Mouse (Mus musculus) thymus, adult 2 months (tissue): Measurements from ENCODE around the gene Cyp2w1.

Experiments
- CTCF ChIP-seq: fragments of 200-500 bp; IDR thresholded peaks from 2 replicates; pipeline ENCODE4 v1.5.1; 2012; ENCODE audit warnings: mild to moderate bottlenecking, control low read depth, low read length, moderate library complexity, borderline replicate concordance; ENCODE audit not compliant: control insufficient read depth, poor library complexity, insufficient read depth; ENCODE audit errors: extremely low read depth
- POLR2A ChIP-seq: fragments of 200-500 bp; IDR thresholded peaks from 2 replicates; pipeline ENCODE4 v1.6.1; 2012; ENCODE audit warnings: mild to moderate bottlenecking, low read length, control low read depth, moderate library complexity; ENCODE audit not compliant: control insufficient read depth, poor library complexity, insufficient read depth; ENCODE audit errors: extremely low read depth

GRCm38 (mm10) chr5:139321331-139321730 is 31.1 kb upstream of the Cyp2w1 start:
- no peak for TF ChIP-seq CTCF
- no peak for TF ChIP-seq POLR2A
